Mouse (Mus musculus) left cerebral cortex, adult 2 months (tissue): ENCODE measurements around the gene Btbd9. TPM values are rescaled to one million over a fixed set of nuclear protein-coding genes. Genes with fewer than 3 reads are reported as not detected.

ENCODE experiments used
- DNase-seq, 2 experiments: peaks; one replicate each; pipeline ENCODE4 v3.0.0; 2021 to 2022; ENCODE audit warnings: low spot score in 2 of 2, mixed read lengths in 1 of 2; ENCODE audit errors: extremely low spot score in 1 of 2
- H3K27ac ChIP-seq: fragments of 200-600 bp; 2 replicates; pipeline ENCODE4 v1.8.1; 2022
- H3K4me3 ChIP-seq: fragments of 200-600 bp; 2 replicates; pipeline ENCODE4 v1.8.1; 2022
- CTCF ChIP-seq: fragments of 200-600 bp; IDR thresholded peaks from 2 replicates; pipeline ENCODE4 v1.8.1; 2022; ENCODE audit warnings: antibody characterized with exemption, mild to moderate bottlenecking, moderate library complexity
- intact Hi-C: fragments of 180-260 bp; cut with DNase I; formaldehyde crosslinking; loops from one replicate; pipeline ENCODE4 v1.15.1; 2025
- total RNA-seq, 2 experiments: library from RNA; stranded (reverse); gene quantifications; 2 replicates each; pipeline ENCODE4 v1.2.3; 2021

Btbd9 gene
- total RNA-seq, 2 experiments from 2014 or later, result 102 to 104 TPM

GRCm38 (mm10) chr17:30276477-30276876 lies 299.8 kb downstream of the Btbd9 start:
- H3K4me3 ChIP-seq, result no peak overlapping the region
- intact Hi-C loops, result no loop called here
- no peak for DNase-seq
- no peak overlapping the region for H3K27ac ChIP-seq
- no peak for TF ChIP-seq CTCF

GRCm38 (mm10) chr17:30272769-30273168 lies 303.5 kb downstream of the Btbd9 start:
- intact Hi-C loops, result no loop called here
- Histone ChIP-seq H3K4me3 (no peak overlapping the region), H3K27ac (no peak overlapping the region)
- no peak for TF ChIP-seq CTCF
- DNase-seq, result no peak

- no peak for TF ChIP-seq CTCF
- intact Hi-C loops, result no loop called here
- H3K27ac ChIP-seq, result peak overlapping the region; percentile 78
- DNase-seq, result peak in 1 of 2 experiments; percentile 51
- H3K4me3 ChIP-seq, result no peak overlapping the region
Measured at GRCm38 (mm10) chr17:30269136-30270063, 306.9 kb downstream of the Btbd9 start.

- intact Hi-C loops, result no loop called here
- H3K27ac ChIP-seq, result no peak overlapping the region
- TF ChIP-seq CTCF, result no peak
- no peak overlapping the region for H3K4me3 ChIP-seq
- DNase-seq, result no peak
Measured at GRCm38 (mm10) chr17:30268456-30268855, 307.8 kb downstream of the Btbd9 start.

GRCm38 (mm10) chr17:30267432-30267973 lies 308.8 kb downstream of the Btbd9 start:
- H3K27ac ChIP-seq, result no peak overlapping the region
- TF ChIP-seq CTCF, result no peak
- intact Hi-C loops, result no loop called here

GRCm38 (mm10) chr17:30263535-30263934 lies 312.8 kb downstream of the Btbd9 start:
- no peak for TF ChIP-seq CTCF
- intact Hi-C loops, result no loop called here
- Histone ChIP-seq H3K4me3 (no peak overlapping the region), H3K27ac (no peak overlapping the region)
- no peak for DNase-seq

More at GRCm38 (mm10) chr17:30267432-30267973, 308.8 kb downstream of the Btbd9 start:
- no peak overlapping the region for H3K4me3 ChIP-seq
- DNase-seq, result no peak

GRCm38 (mm10) chr17:30262943-30263342 lies 313.3 kb downstream of the Btbd9 start:
- Histone ChIP-seq H3K27ac (no peak overlapping the region), H3K4me3 (no peak overlapping the region)
- no peak for DNase-seq
- intact Hi-C loops, result no loop called here
- TF ChIP-seq CTCF, result no peak

GRCm38 (mm10) chr17:30262440-30262839 lies 313.8 kb downstream of the Btbd9 start:
- DNase-seq, result no peak
- Histone ChIP-seq H3K27ac (no peak overlapping the region), H3K4me3 (no peak overlapping the region)
- intact Hi-C loops, result no loop called here
- TF ChIP-seq CTCF, result no peak

GRCm38 (mm10) chr17:30261983-30262340 lies 314.3 kb downstream of the Btbd9 start:
- Histone ChIP-seq H3K4me3 (no peak overlapping the region), H3K27ac (no peak overlapping the region)
- no peak for DNase-seq
- intact Hi-C loops, result no loop called here
- TF ChIP-seq CTCF, result no peak

- Histone ChIP-seq H3K27ac (no peak overlapping the region), H3K4me3 (no peak overlapping the region)
- intact Hi-C loops, result no loop called here
- TF ChIP-seq CTCF, result no peak
- no peak for DNase-seq
Measured at GRCm38 (mm10) chr17:30261307-30261982, 314.8 kb downstream of the Btbd9 start.

GRCm38 (mm10) chr17:30260641-30261306 lies 315.5 kb downstream of the Btbd9 start:
- no peak for TF ChIP-seq CTCF
- no peak overlapping the region for H3K27ac ChIP-seq
- no peak for DNase-seq
- no peak overlapping the region for H3K4me3 ChIP-seq
- intact Hi-C loops, result no loop called here

- Histone ChIP-seq H3K27ac (no peak overlapping the region), H3K4me3 (no peak overlapping the region)
- TF ChIP-seq CTCF, result no peak
- intact Hi-C loops, result no loop called here
- no peak for DNase-seq
Measured at GRCm38 (mm10) chr17:30259938-30260337, 316.4 kb downstream of the Btbd9 start.
